18 mouse cellular contexts compared by ENCODE assay signal in genomic region chr7:128538769-128539168, GRCm38 (mm10). TPM values are rescaled to one million over a fixed set of nuclear protein-coding genes. Genes with fewer than 3 reads are reported as not detected.
DNase-seq lines count a peak whose midpoint lies in the region; TF ChIP-seq lines count a peak whose summit lies in the region.
"Had no signal": no experiment of that assay in that cellular context is flagged by ENCODE, and none has a peak within 500 bp of the region (broad histone marks: within the 10 kb centered on the region; RNA-seq: fewer than 3 reads in every experiment).

No protein-coding gene starts in this region.

- H3K4me3 ChIP-seq in layer of hippocampus, adult 2 months, result no peak overlapping the region
- H3K4me3 ChIP-seq in bone marrow macrophage, adult 2 months (ENCODE audit: insufficient read depth, low read length), result no peak overlapping the region
- no peak overlapping the region for H3K4me3 ChIP-seq in myocyte
- H3K4me3 ChIP-seq: embryonic facial prominence, embryonic 12.5 days; hindbrain, embryonic 15.5 days; limb, embryonic 10.5 days; midbrain, embryonic 10.5 days had no signal

- no peak overlapping the region for H3ac ChIP-seq in myocyte (ENCODE audit: control insufficient read depth, insufficient read length)

- peaks cover 14% of the 10 kb centered on the region for H3K36me3 ChIP-seq in myocyte (ENCODE audit: control insufficient read depth, insufficient read depth)
- H3K36me3 ChIP-seq: hindbrain, embryonic 15.5 days had no signal

- no peak for TF ChIP-seq CTCF in layer of hippocampus, adult 2 months (conservative IDR thresholded peaks at IDR 0.05)
- TF ChIP-seq CTCF in bone marrow macrophage, adult 2 months (IDR thresholded peaks at IDR 0.05; ENCODE audit: low read depth, low read length), result no peak

- H3K27me3 ChIP-seq in myocyte (ENCODE audit: control insufficient read depth, insufficient read depth, insufficient read length), result no peaks in the 10 kb centered on the region
- H3K27me3 ChIP-seq: embryonic facial prominence, embryonic 12.5 days; hindbrain, embryonic 15.5 days had no signal

- DNase-seq in heart, adult 11 months, result peak; percentile 88
- DNase-seq in heart, postnatal 14 days, result no peak
- no peak for DNase-seq in layer of hippocampus, adult 2 months (ENCODE audit: low spot score in 2 of 2)
- no peak for DNase-seq in layer of hippocampus, adult 11-12 months (ENCODE audit: low spot score)
- DNase-seq in kidney, adult 8-10 months, result no peak
- DNase-seq in c-Kit-positive CD71-positive TER-119-positive erythroid progenitor cells, embryonic 14.5 days (ENCODE audit: low spot score), result no peak
- DNase-seq: adrenal gland, postnatal 36 days; gastrocnemius, postnatal 36 days; kidney, adult 11 months; lung, postnatal 36 days; thymus, adult 2 months had no signal

- peak overlapping the region; percentile 44 for H3K4me2 ChIP-seq in myocyte (ENCODE audit: low read depth)
- H3K4me2 ChIP-seq: embryonic facial prominence, embryonic 12.5 days; hindbrain, embryonic 15.5 days had no signal

- H3K79me2 ChIP-seq in myocyte (ENCODE audit: control insufficient read depth, insufficient read depth), result peaks cover 71% of the 10 kb centered on the region

- intact Hi-C loops in heart, postnatal 14 days (cut with DNase I), result loop anchor here (2.0 kb wide), 1 partner anchor 14 kb away; no protein-coding TSS in a partner anchor

- H3K27ac ChIP-seq in layer of hippocampus, adult 2 months, result 0 out of 2 replicates have a peak overlapping the region, but pooled peaks have one; percentile 1
- peak overlapping the region; percentile 37 for H3K27ac ChIP-seq in bone marrow macrophage, adult 2 months (ENCODE audit: insufficient read depth, low read depth, low read length)
- H3K27ac ChIP-seq: embryonic facial prominence, embryonic 12.5 days; hindbrain, embryonic 15.5 days; liver, embryonic 14.5 days; midbrain, embryonic 10.5 days had no signal

- TF ChIP-seq POLR2A in bone marrow macrophage, adult 2 months (IDR thresholded peaks at IDR 0.05; ENCODE audit: borderline replicate concordance, low read depth, low read length), result no peak
- TF ChIP-seq POLR2A in myocyte (IDR thresholded peaks at IDR 0.05; ENCODE audit: insufficient read length, low read depth), result no peak

- peaks cover 35% of the 10 kb centered on the region for H3K4me1 ChIP-seq in bone marrow macrophage, adult 2 months (ENCODE audit: control insufficient read depth, insufficient read depth, low read length)

TF ChIP-seq in myocyte, 11 proteins besides CTCF, POLR2A, EP300 and RAD21:
- TF ChIP-seq MAX (IDR thresholded peaks at IDR 0.05; ENCODE audit: low read depth), result no peak
- TF ChIP-seq E2F4 (IDR thresholded peaks at IDR 0.05; ENCODE audit: insufficient read depth), result no peak
- no peak for TF ChIP-seq USF1 (IDR thresholded peaks at IDR 0.05; ENCODE audit: low read depth)
- no peak for TF ChIP-seq TCF3 (IDR thresholded peaks at IDR 0.05; ENCODE audit: insufficient read length, low read depth)
- TF ChIP-seq MYOG (IDR thresholded peaks at IDR 0.05; ENCODE audit: control insufficient read depth in 1 of 3, insufficient read depth in 1 of 3, insufficient read length in 2 of 3, low read depth in 2 of 3), result no peak
- no peak for TF ChIP-seq MYOD1 (IDR thresholded peaks at IDR 0.05; ENCODE audit: control insufficient read depth in 1 of 3, insufficient read length in 2 of 3, low read depth in 2 of 3)
- TF ChIP-seq CEBPB (IDR thresholded peaks at IDR 0.05; ENCODE audit: insufficient read depth, poor library complexity, severe bottlenecking), result no peak
- no peak for TF ChIP-seq SRF (IDR thresholded peaks at IDR 0.05; ENCODE audit: control insufficient read depth, insufficient read length, low read depth)
- TF ChIP-seq TCF12 (IDR thresholded peaks at IDR 0.05; ENCODE audit: insufficient read depth, poor library complexity, severe bottlenecking), result no peak
- no peak for TF ChIP-seq REST (IDR thresholded peaks at IDR 0.05; ENCODE audit: insufficient read depth, insufficient read length)
- TF ChIP-seq POLR2AphosphoS2 (IDR thresholded peaks at IDR 0.05; ENCODE audit: insufficient read length, low read depth), result no peak

RNA-seq across cellular contexts. Expression of gene Bag3, which starts 15.4 kb away (rescaled TPM):
- total RNA-seq in heart, postnatal 14 days (2021), result 100 to 1,000 TPM; 165 to 182 TPM
- total RNA-seq in layer of hippocampus, adult 2 months (2021), result 10 to 100 TPM; 10.3 to 11.0 TPM
- 23.5 and 25.4 TPM in 2 replicates for polyA plus RNA-seq in bone marrow macrophage, adult 2 months (2012; ENCODE audit: insufficient read depth, insufficient read length, missing spikeins)
- polyA plus RNA-seq in myocyte (2012; fragmentation: generic; extraction: Trizol), result 68.3 TPM

Comparison
In these comparisons a context has a peak if more than half of its experiments do, and no peak if none do; other contexts are left out.
1. RNA of gene Bag3, which starts 15.4 kb away (total RNA-seq): 165 to 182 TPM in heart, postnatal 14 days; 10.3 to 11.0 TPM in layer of hippocampus, adult 2 months; every median in the first group is over 10 times any median in the second.